Mouse (Mus musculus) spleen, adult 2 months (tissue): ENCODE results near the gene Gm21987. TPM values are rescaled to one million over a fixed set of nuclear protein-coding genes. Genes with fewer than 3 reads are reported as not detected.

Experiments used
- DNase-seq, 2 experiments: peaks; one replicate each; pipeline versions ENCODE4 v3.0.0 to v3.0.0-alpha.2; 2012 to 2021; ENCODE audit warnings: low spot score in 2 of 2, low read depth in 1 of 2
- H3K27ac ChIP-seq: fragments of 200-500 bp; 2 replicates; pipeline ENCODE4 v1.5.1; 2012; ENCODE audit warnings: low read length, inconsistent platforms; ENCODE audit not compliant: insufficient read depth
- H3K27me3 ChIP-seq: fragments of 200-500 bp; 2 replicates; pipeline ENCODE4 v1.6.1; 2012; ENCODE audit warnings: mild to moderate bottlenecking, moderate library complexity, low read length, inconsistent platforms; ENCODE audit not compliant: control insufficient read depth, insufficient read depth
- H3K36me3 ChIP-seq: fragments of 200-500 bp; 2 replicates; pipeline ENCODE4 v1.6.1; 2012; ENCODE audit warnings: mild to moderate bottlenecking, low read length, inconsistent platforms; ENCODE audit not compliant: control insufficient read depth, insufficient read depth
- H3K4me1 ChIP-seq: fragments of 200-500 bp; 2 replicates; pipeline ENCODE4 v1.6.1; 2011; ENCODE audit warnings: inconsistent platforms; ENCODE audit not compliant: control insufficient read depth, insufficient read depth, insufficient read length
- H3K4me3 ChIP-seq: fragments of 200-500 bp; 2 replicates; pipeline ENCODE4 v1.5.1; 2011; ENCODE audit warnings: mild to moderate bottlenecking, inconsistent platforms; ENCODE audit not compliant: insufficient read depth, insufficient read length; ENCODE audit errors: extremely low read depth
- CTCF ChIP-seq: fragments of 200-500 bp; IDR thresholded peaks from 2 replicates; pipeline ENCODE4 v1.5.1; 2011; ENCODE audit warnings: mild to moderate bottlenecking, inconsistent platforms; ENCODE audit not compliant: insufficient read depth, insufficient read length, insufficient replicate concordance; ENCODE audit errors: extremely low read depth
- POLR2A ChIP-seq: fragments of 200-500 bp; IDR thresholded peaks from 2 replicates; pipeline ENCODE4 v1.6.1; 2011; ENCODE audit warnings: low read depth, low read length, inconsistent platforms
- WGBS: fragments of 180-500 bp; shearing (Covaris S2); methylation state at CpG from one replicate; pipeline ENCODE4 v1.1.7; 2018; 5-methylcytosine and 5-hydroxymethylcytosine counted together
- polyA plus RNA-seq: library from polyadenylated mRNA; depleted of rRNA; stranded (reverse); fragments of >200 nt; gene quantifications from 2 replicates; pipeline ENCODE4 v1.2.3, GENCODE M21; 2012

Gm21987 gene
- polyA plus RNA-seq, 1 experiment: not detected

GRCm38 (mm10) chr16:38369992-38370484, 23.2 kb downstream of the Gm21987 start:
- Histone ChIP-seq H3K4me1 (no peaks in the 10 kb centered on the region), H3K27ac (no peak overlapping the region), H3K36me3 (no peaks in the 10 kb centered on the region), H3K4me3 (no peak overlapping the region), H3K27me3 (no peaks in the 10 kb centered on the region)
- 86% methylated on average over 4 of the region's 4 CpGs for WGBS
- DNase-seq: no peak
- TF ChIP-seq POLR2A (no peak), CTCF (no peak)

GRCm38 (mm10) chr16:38370633-38371374, 24.0 kb downstream of the Gm21987 start:
- no peak for TF ChIP-seq POLR2A
- no peak for TF ChIP-seq CTCF
- H3K27ac ChIP-seq: no peak overlapping the region
- no peaks in the 10 kb centered on the region for H3K4me1 ChIP-seq
- DNase-seq: no peak
- WGBS: 92% methylated on average over 8 of the region's 8 CpGs
- no peaks in the 10 kb centered on the region for H3K36me3 ChIP-seq
- no peaks in the 10 kb centered on the region for H3K27me3 ChIP-seq
- no peak overlapping the region for H3K4me3 ChIP-seq

- 81% methylated on average over 15 of the region's 15 CpGs for WGBS
- H3K27ac ChIP-seq: no peak overlapping the region
- TF ChIP-seq POLR2A (no peak), CTCF (no peak)
These were observed 25.0 kb downstream of the Gm21987 start for GRCm38 (mm10) chr16:38371705-38372296.

GRCm38 (mm10) chr16:38372876-38373275, 26.0 kb downstream of the Gm21987 start:
- WGBS: 93% methylated on average over 4 of the region's 4 CpGs
- Histone ChIP-seq H3K36me3 (no peaks in the 10 kb centered on the region), H3K4me1 (peaks cover 3% of the 10 kb centered on the region; the same call in 1 of the 2 replicates), H3K27ac (no peak overlapping the region), H3K27me3 (no peaks in the 10 kb centered on the region), H3K4me3 (no peak overlapping the region)
- no peak for TF ChIP-seq POLR2A
- TF ChIP-seq CTCF: no peak
- no peak for DNase-seq

More at GRCm38 (mm10) chr16:38371705-38372296, 25.0 kb downstream of the Gm21987 start:
- Histone ChIP-seq H3K4me3 (no peak overlapping the region), H3K4me1 (peaks cover 3% of the 10 kb centered on the region; the same call in 1 of the 2 replicates), H3K27me3 (no peaks in the 10 kb centered on the region), H3K36me3 (no peaks in the 10 kb centered on the region)
- DNase-seq: no peak

- H3K27me3 ChIP-seq: no peaks in the 10 kb centered on the region
- TF ChIP-seq POLR2A (no peak), CTCF (no peak)
- DNase-seq: no peak
- H3K4me3 ChIP-seq: no peak overlapping the region
- H3K36me3 ChIP-seq: no peaks in the 10 kb centered on the region
- H3K4me1 ChIP-seq: peaks cover 3% of the 10 kb centered on the region; the same call in 1 of the 2 replicates
- WGBS: 86% methylated on average over 10 of the region's 10 CpGs
- H3K27ac ChIP-seq: no peak overlapping the region
These were observed 26.6 kb downstream of the Gm21987 start for GRCm38 (mm10) chr16:38373439-38373838.

- TF ChIP-seq POLR2A: no peak
- TF ChIP-seq CTCF: no peak
- no peak for DNase-seq
- WGBS: 88% methylated on average over 16 of the region's 16 CpGs
- Histone ChIP-seq H3K27me3 (no peaks in the 10 kb centered on the region), H3K4me1 (peaks cover 3% of the 10 kb centered on the region; the same call in 1 of the 2 replicates), H3K27ac (no peak overlapping the region), H3K4me3 (no peak overlapping the region), H3K36me3 (no peaks in the 10 kb centered on the region)
These were observed 27.1 kb downstream of the Gm21987 start for GRCm38 (mm10) chr16:38373941-38374340.

- TF ChIP-seq CTCF (no peak), POLR2A (no peak)
- Histone ChIP-seq H3K27ac (no peak overlapping the region), H3K4me1 (peaks cover 5% of the 10 kb centered on the region; the same call in 1 of the 2 replicates), H3K4me3 (no peak overlapping the region), H3K27me3 (no peaks in the 10 kb centered on the region), H3K36me3 (no peaks in the 10 kb centered on the region)
- WGBS: 75% methylated on average over 10 of the region's 10 CpGs
- no peak for DNase-seq
These were observed 27.7 kb downstream of the Gm21987 start for GRCm38 (mm10) chr16:38374379-38375140.
